ENCODE assay signal across 19 mouse cellular contexts in the genomic region with DNA sequence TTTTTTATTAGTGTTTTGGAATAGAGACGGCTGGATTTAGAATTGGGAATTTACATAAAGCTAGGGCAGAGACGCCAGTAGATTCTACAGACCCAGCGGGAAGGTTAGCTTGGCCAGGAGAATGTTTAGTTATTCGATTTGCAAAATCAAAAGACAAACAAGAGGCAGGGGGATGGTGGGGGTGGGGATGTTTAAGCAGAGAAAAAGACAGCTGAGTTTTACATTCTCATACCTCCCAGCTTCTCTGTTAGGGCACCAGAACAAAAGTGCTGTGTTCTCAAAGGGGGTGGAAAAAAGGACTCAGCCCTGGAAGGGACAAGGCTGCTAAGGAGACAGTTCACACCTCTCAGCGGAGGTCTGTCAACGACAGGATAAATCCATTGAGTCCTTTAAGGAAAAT. TPM values are rescaled to one million over a fixed set of nuclear protein-coding genes. Genes with fewer than 3 reads are reported as not detected.
"Had no signal": no experiment of that assay in that cellular context is flagged by ENCODE, and none has a peak within 500 bp of the region (broad histone marks: within the 10 kb centered on the region; RNA-seq: fewer than 3 reads in every experiment).

No protein-coding gene starts in this region.

- H3K27ac ChIP-seq: intestine, embryonic 15.5 days; layer of hippocampus, adult 2 months; liver, embryonic 13.5 days; midbrain, embryonic 10.5 days; neural tube, embryonic 15.5 days had no signal

- H3K4me2 ChIP-seq: intestine, embryonic 15.5 days; liver, embryonic 13.5 days; neural tube, embryonic 15.5 days had no signal

- H3K27me3 ChIP-seq: intestine, embryonic 15.5 days; liver, embryonic 13.5 days; neural tube, embryonic 15.5 days had no signal

- DNase-seq: kidney, adult 18-20 months; kidney, postnatal 10 days; kidney, postnatal 4 days; left cerebral cortex, postnatal 4 days; liver; liver, embryonic 13.5 days; liver, postnatal 0 days; lung, postnatal 36 days; right cerebral cortex, adult 18-20 months; right cerebral cortex, postnatal 25 days; thymus, postnatal 36 days had no signal

- H3K9me3 ChIP-seq: intestine, embryonic 15.5 days; liver, embryonic 13.5 days; midbrain, embryonic 10.5 days; neural tube, embryonic 15.5 days had no signal

- ATAC-seq: intestine, embryonic 15.5 days; liver, postnatal 0 days had no signal

- H3K4me3 ChIP-seq: intestine, embryonic 15.5 days; layer of hippocampus, adult 2 months; liver, embryonic 13.5 days; midbrain, embryonic 10.5 days; myocyte; neural tube, embryonic 15.5 days had no signal

- H3K9ac ChIP-seq: intestine, embryonic 15.5 days; liver, embryonic 13.5 days; liver, postnatal 0 days; neural tube, embryonic 15.5 days had no signal

- H3K4me1 ChIP-seq: intestine, embryonic 15.5 days; neural tube, embryonic 15.5 days had no signal

- H3K36me3 ChIP-seq: intestine, embryonic 15.5 days; liver, embryonic 13.5 days; midbrain, embryonic 10.5 days; neural tube, embryonic 15.5 days had no signal

RNA-seq across cellular contexts. Expression of gene Cer1, which starts 12.8 kb away (rescaled TPM):
- polyA plus RNA-seq: kidney, embryonic 14.5 days; liver, embryonic 13.5 days; liver, postnatal 0 days; midbrain, embryonic 10.5 days; myocyte; small intestine, adult 2 months; thymus, postnatal 0 days had no signal
